Mouse (Mus musculus) lung, adult 2 months (tissue): ENCODE results near the gene Tmem52b.

Experiments
- CTCF ChIP-seq: fragments of 200-500 bp; IDR thresholded peaks from 2 replicates; pipeline ENCODE4 v1.5.1; 2011; ENCODE audit warnings: mild to moderate bottlenecking, low read length, control low read depth; ENCODE audit not compliant: insufficient read depth
- POLR2A ChIP-seq: fragments of 200-500 bp; IDR thresholded peaks from 2 replicates; pipeline ENCODE4 v1.6.1; 2011; ENCODE audit warnings: low read depth, mild to moderate bottlenecking, control low read depth, low read length, borderline replicate concordance; ENCODE audit errors: extremely low read depth

DNA sequence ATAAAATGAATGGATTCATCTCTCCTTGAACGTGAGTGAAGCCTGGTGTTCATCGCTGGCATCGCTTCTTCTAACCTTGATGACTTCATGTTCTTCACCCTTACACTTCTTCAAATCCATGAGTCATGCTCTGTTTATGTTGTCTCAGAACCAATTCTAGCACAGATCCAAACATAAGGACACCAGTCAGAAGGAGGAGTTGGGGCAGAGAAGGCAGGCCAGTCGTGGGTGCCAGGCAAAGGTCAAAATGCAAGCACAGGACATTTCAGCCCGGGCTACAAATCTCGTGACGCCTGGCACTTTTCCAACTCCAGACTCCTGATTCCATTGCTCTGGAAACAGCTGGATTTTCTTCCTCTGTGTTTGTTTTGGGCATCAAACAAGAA, 20.2 kb downstream of the Tmem52b start:
- TF ChIP-seq CTCF (no peak), POLR2A (no peak)
